Mouse (Mus musculus) spleen, adult 2 months (tissue): ENCODE data around the gene M6pr.

Source experiments
- CTCF ChIP-seq: fragments of 200-500 bp; IDR thresholded peaks from 2 replicates; pipeline ENCODE4 v1.5.1; 2011; ENCODE audit warnings: mild to moderate bottlenecking, inconsistent platforms; ENCODE audit not compliant: insufficient read depth, insufficient read length, insufficient replicate concordance; ENCODE audit errors: extremely low read depth
- POLR2A ChIP-seq: fragments of 200-500 bp; IDR thresholded peaks from 2 replicates; pipeline ENCODE4 v1.6.1; 2011; ENCODE audit warnings: low read depth, low read length, inconsistent platforms

DNA sequence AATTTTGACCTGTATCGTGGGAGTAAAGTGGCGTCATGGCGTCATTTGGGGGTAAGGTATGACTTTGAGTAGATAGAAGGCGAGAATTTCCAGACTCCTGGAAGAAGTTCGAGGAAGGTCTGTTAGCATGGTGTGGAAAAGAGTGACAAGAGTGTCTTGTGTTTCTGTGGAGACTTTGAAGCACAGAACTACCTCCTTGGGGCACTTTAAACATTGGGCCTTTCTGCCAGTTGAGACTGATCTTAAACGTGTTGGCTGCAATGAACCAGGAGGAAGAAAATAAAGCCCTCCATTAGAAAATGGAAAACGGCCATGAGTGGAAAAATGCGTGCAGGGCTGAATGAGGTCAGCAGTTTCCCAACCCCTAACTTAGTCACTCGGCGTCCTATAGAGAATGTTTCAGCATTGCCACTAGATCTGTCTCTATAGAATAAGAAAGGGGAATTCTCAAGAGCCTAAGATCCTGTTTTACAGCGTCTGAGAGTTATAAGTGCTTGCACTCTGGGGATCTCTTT lies 983 bp downstream of the M6pr start:
- TF ChIP-seq POLR2A (no peak), CTCF (no peak)
